Mouse (Mus musculus) lung, postnatal 0 days (tissue): ENCODE results near the gene Cfap43.

Source experiments
- CTCF ChIP-seq: IDR thresholded peaks from 2 replicates; pipeline ENCODE4 v1.5.1; 2016; ENCODE audit warnings: antibody characterized with exemption, mild to moderate bottlenecking
- EP300 ChIP-seq: IDR thresholded peaks from 2 replicates; pipeline ENCODE4 v1.6.1; 2016; ENCODE audit warnings: antibody characterized with exemption, mild to moderate bottlenecking, control low read depth

DNA sequence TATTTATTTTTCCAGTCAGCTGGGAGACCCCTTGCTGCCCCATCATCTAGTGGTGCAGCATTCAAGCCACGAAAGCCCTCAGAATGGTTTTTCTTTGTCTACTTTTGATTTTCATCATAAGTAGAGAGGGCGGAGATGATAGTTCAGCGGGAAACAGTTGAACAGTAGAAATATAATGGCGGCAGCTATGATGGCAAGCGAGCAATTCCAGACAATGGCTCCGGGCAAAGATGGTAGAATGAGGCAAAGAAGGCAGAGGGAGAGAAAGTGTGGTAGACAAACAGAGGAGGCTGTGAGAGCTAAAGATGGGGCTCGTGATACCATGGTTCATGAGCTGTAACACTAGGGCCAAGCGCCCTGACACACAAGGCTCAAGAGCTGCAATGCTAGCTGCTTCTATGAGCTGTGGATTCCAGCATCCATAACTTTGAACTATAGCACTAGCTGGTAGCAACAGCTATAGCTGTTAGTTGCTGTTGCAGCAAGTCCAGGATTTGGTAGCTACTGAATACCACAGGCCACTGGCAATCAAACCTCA, 213.2 kb downstream of the Cfap43 start:
- TF ChIP-seq CTCF (no peak), EP300 (no peak)
